Mouse (Mus musculus) frontal cortex, postnatal 14 days (tissue): ENCODE results near the gene Bub1.

ENCODE experiments used
- DNase-seq, 2 experiments: peaks; one replicate each; pipeline ENCODE4 v3.0.0; 2022; ENCODE audit warnings: low spot score in 2 of 2

Bub1 gene

DNA sequence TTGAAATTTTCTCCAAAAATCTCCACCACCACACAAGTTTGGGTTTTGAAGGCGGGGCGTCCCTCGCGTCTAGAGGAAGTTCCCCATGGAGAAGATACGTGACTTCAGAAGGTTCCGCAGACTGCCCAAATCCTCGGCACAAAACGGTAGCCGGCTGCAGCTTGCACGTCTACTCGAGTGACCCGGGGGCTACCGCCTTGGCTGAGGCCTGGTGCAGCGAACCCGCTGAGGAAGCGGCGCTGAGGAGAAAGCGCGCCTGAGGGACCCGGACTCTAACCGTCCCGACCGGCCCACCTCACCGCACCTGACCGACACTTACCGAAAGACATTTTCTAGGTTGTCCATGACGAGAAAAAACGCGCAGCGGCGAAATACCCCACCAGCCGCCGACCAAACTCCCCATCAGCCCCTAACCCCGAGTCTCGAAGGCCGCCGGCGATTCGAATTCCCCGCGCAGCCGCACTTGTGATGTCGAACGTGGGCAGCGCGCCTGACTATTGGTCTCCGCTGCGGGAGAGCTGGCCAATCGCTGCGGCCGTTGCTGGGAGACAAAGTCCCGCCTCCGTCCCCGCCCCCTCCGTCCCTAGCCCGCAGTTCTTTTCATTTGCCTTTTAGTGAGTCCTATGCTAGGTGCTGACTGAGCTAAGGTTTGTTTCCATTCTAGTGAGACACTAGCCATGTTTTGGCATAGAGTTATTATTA lies at the start of gene Bub1:
TSS of gene Bub1 (minus strand) at position 465 of the 702 bp plus-strand sequence.
- peak; percentile 80 to 91 for DNase-seq

DNA sequence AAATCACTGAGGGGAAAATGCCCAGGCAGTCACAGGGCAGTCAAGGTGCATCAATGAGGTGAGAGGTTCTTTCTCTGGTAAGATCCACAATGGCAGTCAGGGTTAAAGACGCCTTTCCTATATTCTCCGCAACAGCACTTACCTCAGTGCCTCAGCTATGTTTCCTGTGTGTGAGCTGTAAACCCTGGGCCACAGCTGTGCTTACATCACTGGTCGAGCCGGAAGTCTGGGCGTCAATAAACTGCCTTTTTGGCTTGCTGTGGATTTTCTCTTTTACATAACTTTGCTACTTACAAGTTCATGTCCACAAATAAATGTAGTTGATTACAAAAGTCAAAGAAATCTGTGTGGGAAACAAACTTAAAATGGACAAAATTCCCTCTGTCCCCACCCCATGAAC lies 49.4 kb upstream of the Bub1 start:
- DNase-seq, result no peak

DNA sequence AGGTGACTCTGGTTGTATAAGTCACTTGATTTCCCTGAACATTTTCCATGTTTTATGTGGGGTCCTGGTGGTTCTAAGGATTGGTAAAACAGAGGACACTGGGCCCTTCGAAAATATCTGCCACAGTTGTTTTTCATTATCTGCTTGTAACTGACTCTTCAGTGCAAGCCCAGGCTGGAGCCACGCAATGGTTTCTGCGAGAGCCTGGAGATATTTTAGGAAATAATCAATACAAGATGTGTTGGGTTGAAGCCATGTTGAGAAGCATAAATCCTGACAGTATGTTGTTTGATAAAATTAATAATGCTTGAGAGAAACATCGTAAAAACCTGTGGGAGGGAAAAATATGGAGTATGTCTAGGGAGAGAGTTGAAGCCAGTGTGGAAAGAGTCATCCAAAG lies 32.7 kb upstream of the Bub1 start:
- DNase-seq, result no peak

DNA sequence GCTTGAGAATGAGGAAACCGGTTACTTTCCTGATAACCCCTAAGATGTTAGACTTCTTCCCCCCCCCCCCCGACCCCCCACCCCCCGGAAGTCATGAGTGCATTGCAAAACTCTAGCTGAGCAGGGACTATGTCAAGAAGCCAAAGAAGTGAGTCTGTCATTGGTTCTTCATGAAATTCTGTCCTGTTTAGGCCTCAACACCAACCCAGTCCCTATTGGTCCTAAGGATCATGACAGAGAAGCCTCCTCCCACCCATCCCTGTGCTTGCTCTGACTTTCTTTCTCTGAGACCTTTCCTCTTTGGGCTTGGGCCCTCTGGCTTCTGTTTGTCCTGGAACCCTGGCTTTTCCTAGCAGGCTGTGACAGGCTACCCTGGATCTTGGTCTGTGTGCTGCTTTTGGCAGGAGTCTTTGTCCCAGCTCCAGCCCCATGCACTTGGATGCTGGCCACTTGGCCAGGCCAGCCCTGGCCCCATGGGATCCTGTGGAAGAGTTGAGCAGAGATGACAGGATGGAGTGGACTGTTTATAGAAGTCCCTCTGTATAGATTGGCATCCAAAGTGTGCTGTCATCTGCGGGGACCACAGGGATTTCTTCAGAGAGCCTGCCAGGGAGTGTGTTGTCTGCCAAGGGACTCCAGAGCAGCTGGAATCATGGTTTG lies 22.8 kb upstream of the Bub1 start:
- DNase-seq, result peak; percentile 13 to 33

DNA sequence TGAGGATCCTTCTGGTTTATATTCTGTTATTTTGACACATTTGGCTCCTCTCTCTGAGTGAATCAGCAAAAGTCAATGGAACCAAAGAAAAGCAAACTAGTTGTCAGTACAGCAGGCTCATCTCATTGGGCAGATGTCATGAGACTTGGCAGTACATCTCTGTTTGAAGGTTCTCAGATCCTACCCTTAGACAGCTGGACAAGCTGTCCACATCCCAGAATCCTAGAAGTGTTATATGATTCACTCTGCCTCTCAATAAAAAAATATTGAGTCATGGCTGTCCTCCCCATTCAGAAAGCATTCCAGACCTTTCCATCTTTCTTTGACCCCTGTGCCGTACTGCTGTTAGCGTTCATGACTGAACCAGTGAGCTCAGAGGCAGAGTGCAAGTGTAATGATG lies 18.7 kb upstream of the Bub1 start:
- DNase-seq, result no peak

DNA sequence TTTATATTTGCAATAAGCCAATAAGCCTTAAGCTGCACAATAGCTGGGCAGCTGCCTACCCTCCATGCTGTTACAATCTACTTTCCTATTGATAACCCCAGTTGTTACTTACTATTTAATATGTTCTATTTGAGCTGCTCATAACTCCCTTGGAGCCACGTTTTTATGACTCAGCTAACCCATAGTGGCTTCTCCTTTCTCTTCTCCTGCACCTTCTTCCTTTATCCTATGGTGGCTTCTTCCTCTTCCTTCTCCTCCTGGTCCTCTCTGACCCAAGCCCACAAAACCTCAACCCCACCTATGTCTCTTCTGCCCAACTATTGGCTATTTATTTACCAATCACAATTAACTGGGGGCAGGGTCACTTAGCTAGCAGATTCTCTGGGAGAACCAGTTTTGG lies 14.9 kb upstream of the Bub1 start:
- DNase-seq, result no peak

DNA sequence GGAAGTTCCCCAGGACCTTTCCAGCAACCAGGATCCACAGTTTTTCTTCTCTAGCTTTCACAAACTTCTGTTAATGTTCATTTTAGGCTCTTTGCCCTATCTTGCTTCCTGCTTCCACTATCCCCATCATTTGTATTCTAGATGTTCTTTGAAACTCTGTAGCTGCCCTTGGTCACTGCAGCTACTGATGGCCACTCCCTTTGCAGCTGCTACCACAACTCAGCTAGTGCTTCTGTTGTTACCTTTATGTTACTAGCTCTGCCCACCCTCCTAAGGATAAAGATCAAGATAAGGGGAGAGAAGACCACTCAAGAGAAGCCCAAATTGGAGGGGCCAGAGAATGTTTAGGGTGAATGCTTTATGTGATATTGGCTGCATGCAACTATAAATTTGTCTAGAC lies 14.3 kb upstream of the Bub1 start:
- no peak for DNase-seq

DNA sequence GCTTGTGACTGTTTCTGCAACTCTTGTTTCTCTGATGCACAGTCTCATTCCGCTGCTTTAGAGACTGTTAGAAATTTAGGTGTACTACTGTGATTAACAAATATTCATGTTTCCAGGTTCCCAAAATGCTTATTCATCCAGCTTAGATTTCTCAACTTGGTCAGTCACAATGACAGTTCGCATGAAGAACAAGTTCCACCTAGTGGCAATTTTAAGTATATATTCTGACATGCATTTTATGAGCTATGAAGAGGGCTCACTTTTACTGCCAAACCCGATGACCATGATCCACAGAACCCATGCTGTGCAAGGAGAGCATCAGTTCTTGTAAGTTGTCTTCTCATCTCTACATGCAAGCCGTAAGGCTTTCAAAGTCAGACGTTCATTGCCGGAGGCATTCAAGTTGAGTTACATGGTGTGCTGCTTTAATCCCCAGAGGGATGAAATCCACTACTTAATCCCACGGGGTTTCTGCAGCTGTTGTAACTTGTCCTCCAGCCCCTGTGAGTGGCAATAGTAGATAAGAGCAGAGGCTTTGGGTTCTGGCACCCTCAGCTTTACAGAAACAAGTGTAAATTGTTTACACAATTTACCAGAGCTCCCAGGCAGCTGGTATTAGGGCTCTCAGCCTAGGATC lies 13.8 kb upstream of the Bub1 start:
- no peak for DNase-seq

DNA sequence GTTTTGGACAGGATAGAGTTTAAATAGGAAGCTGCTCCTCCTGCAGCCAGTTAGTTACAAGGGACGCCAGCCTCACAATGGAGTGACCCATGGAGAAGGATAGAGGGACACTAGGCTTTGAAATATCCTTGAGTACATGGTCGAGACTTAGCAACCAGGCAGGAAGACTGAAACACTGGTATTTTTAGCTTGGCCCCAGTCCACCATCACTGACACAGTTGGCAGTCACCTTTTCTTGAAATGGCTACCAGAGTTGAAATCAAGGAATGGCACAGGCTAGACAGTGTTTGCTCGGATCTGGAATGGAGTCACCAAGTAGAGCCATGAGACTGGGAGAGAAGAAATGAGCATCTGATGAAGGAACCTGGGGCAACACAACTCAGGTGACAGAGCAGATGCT lies 10.8 kb upstream of the Bub1 start:
- DNase-seq, result no peak

DNA sequence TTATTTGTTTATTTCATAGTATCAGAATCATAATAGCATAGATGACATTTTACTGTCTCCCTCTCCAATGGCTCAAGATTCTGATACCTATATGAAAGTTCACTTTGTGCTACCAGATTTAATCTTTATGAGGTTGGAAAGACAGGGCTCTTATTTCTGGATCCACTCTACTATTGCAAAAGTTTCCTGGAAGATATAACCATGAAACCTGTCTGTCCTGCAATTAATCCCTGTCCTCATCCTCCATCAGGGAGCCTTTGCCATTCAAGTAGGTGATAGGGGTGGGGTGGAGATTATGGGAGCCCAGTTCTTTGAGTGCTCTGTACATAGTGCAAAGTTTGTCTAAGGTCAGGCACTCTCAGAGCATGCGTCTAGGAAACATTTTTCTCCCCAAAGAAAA lies 9.7 kb upstream of the Bub1 start:
- no peak for DNase-seq

DNA sequence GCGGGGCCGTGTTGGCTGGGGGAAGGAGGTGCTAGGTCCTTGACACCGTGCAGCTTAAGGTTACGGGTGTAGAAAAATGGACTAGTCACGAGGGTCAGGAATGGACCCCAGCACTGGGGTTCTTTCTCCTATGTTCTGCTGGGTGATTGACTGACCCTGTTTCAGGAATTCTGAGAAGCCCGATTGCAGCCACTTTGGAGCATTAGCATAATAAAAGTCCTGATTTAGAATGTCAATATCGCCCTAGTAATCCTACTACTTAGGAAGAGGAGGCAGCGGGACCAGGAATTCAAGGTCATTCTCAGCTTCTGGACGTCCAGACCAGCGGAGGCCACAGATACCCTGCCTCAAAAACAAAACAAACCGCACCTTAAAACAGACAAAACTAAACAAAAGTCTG lies 7.8 kb upstream of the Bub1 start:
- DNase-seq, result no peak

DNA sequence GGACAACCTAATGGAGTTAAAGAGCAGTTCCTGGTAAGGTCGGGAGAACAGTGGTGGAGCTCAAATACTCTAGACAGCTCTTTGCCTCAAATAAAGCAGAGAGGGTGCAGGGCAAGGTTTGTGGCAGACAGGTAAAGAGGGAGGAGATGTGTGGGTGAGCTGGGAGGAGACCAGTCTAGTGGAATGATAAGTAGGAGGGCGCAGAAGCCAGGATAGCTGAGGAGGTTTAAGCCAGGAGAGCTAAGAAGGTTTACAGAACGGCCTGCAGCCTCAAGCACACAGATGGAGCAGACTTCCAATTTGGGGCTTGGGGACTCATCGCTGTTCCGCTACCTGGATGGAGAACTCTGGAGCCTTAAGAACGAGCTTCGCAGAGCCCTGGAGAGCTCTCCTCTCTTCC lies 6.9 kb upstream of the Bub1 start, which contains the start of gene Acoxl:
TSS of gene Acoxl (plus strand) at position 301 of the 400 bp plus-strand sequence.
- DNase-seq, result no peak

DNA sequence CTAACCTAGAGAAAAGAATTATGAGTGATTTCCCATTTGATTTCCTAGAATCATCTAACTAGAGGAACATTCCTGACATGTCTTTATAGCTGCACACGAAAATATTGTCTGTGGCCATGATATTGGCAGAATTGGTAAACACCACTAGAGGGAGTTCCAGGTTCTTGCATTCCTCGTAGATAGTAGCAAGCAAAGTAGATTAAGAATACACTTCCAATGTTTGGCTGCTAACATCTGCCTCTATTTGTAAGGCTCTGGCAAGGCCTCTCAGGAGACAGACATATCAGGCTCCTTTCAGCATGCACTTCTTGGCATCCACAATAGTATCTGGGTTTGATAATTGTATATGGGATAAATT lies 1.1 kb upstream of the Bub1 start:
- DNase-seq, result no peak

DNA sequence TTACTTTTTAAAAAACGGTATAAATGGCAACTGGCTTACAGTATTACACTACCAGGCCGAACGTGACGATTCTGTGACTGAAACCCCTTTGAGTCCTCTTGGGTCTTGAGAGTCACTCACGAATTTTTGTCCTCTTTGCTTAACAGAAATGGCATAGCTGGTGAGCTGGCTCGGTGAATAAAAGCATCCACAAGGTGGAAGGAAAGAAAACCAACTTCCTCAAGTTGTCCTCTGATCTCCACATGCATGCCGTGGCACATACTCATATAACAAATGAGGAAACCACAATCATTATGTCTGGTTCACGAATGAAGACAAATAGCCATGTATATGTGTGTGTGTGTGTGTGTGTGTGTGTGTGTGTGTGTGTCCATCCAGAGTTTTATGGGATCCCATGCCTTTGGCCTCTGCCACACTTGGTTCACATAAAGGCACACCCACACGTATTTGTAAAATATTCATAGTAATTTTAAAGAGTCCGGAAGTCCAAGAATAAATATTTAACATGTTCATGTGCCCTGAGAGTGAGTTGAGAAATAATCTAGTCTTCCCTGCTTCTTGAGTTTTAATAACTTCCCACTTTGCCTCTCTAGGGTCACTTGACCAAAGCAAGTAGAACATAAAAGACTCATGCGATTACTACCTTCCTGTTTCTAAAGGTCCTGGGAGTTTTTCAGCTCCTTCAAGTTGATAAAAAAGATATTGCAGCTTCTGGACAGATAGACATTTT lies 603 bp upstream of the Bub1 start:
- DNase-seq, result no peak

DNA sequence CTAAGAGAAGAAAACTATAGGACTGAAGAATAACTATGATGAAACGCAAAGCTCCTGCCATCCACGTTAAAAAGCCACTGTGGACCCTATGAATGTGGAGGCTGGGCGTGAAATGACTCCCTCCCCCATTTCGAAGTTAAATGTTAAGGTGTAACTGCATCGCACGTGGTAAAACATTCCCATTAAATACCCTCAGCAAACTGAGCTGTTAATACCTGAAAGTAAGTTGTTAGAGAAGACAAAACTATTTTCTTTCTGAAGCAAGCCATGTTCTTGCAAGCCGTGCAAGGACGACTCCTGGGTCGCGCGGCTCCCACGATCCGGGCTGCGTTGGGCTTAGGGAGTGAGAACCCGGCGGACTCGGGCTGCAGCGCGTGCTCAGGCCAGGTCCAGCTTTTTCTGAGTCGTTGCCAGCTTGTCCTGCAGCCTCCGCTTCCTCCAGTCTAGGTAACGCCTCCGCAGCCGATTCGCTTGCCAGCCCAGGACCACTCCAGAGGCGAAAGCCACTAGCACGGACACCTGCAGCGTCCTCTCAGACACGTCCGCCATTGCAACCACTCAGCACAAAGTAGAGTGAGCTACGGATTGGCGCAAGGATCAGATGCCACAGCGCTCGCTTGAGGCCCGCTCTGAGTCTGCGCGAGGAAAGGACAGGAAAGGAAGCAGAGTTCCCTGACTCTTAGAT lies 39.6 kb downstream of the Bub1 start, which contains the start of gene Mtln:
TSS of gene Mtln (minus strand) at position 570 of the 685 bp plus-strand sequence.
- peak; percentile 85 to 86 for DNase-seq

DNA sequence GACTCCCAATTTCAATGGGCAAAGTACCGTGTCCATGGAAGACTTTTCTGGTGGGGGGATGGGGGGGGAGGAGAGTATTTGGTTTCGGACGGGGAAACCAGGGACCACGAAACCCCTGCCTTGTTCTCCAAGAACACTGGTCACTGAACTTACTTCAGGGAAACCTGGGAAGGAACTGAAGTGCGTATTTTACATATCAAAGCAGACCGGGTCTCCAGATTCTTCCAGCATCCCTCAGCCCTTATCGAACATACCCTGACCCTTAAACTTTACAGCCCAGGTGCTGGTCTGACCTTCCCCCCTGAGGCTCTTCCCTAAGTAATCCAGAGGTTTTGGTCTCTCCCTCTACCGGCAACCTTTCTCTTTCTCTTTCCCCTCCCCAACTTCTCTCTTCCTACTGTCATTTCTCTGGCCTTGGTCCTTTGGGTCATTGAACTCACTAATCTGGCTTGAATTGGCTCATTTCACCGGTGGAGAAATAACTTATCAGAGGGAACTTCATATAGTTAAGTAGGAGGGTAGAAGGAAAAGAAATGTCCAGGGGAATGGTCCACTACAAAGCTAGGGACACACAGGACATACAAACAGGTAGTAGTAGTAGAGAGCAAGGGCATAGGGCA lies 41.9 kb downstream of the Bub1 start:
- no peak for DNase-seq

DNA sequence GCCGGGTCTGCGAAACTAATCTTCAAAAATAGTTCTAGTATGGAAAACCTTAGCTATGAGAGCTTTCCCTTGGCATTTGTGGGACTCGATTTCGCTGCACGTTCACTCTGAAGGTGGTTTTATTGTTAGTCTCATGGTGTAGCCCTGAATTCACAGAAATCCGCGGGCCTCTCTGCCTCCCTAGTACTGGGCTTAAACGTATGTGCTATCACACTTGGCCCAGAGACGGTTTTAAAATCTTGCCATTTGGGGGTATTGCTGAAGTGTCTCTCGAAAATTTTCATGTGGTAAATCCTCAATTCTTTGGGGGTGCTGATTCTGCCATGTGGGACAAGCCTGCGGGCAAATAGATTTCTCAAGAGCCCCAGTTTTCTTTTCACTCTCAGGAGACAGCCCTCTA lies 42.5 kb downstream of the Bub1 start:
- DNase-seq, result no peak

DNA sequence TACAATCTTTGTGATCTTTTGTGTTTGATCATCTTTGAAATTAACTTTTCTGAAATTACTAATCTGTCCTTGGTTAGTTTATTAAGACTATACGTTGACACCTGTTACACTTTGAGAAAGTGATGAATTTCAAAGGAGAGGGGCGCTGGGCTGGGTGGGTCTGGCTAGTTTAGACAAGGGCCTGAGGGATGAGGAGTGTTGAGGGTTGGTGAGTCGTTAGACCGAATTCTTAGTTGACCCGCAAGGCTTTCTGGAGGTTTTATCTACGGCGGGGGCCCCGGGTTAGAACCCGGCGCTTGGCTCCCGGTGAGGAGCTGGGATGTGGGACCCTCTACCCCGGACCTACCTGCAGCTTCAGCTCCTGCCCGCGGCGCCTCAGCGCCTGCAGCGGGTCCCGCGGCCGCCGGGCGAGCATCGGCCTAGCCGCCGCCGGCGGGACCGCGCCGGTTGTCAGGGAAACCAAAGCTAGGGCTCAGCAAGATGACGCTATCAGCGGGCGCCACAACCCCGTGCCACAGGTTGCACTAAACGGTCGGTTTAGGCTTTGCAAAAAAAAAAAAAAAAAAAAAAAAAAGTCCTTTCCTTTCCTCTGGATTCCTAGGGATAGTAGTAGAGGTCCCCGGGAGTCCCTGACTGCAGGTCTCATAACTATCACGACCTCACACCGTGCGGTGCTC lies 43.1 kb downstream of the Bub1 start, which contains the start of gene Nphp1:
TSS of gene Nphp1 (minus strand) at position 458 of the 677 bp plus-strand sequence.
- DNase-seq, result peak; percentile 57 to 67

DNA sequence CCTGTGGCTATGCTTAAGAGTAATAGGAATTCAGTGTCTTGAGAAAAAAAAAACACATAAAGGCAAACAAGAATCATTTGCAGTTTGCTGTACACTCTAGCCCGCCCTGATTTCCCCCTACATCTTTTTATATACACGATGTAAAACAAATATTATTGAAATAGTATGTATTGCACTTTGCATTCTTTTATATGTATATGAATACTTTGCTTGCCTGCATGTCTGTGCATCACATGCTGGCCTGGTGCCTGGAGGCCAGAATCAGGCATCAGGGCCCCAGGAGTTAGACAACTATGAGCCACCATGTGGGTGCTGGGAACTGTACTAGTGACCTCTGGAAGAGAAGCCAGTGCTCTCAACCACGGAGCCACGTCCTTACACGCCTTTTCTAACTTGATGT lies 44.4 kb downstream of the Bub1 start:
- DNase-seq, result no peak

DNA sequence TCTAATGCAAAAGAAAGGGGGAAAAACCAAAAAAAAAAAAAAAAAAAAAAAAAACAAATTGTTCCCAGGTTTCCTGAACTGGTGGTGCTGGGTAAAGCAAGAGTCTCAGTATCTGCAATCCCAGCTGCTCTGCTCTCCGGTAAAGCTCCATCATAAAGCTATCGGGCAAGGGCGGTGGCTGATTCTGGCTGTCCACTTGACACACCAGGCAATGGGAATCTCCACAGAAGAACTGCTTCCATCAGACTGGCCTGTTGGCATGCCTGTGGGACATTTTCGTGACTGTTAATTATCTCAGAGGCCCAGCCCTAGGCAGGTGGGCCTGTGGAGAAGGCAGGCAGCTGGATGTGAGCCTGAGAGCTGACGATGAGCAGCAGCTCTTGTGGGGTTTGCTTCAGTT lies 53.2 kb downstream of the Bub1 start:
- no peak for DNase-seq

DNA sequence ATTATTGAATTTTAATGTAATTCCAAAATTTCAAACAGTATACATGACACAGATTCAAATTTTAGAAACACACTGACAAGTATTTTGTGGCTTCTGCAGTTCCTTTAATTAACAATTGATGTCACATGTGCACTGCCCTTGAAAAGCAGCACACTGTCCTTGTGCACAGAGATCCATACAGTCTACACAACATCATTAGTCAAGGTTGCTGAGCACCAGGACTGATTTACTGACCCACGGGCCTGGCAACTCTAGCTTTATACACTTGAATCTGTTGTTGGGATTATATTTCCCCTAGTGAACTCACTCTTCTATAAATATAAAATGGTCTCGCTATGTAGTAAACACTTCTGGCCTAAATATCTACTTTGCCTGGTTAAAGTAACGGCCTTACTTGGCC lies 56.7 kb downstream of the Bub1 start:
- DNase-seq, result no peak
